Mouse (Mus musculus): Measurements from ENCODE around the gene Grem2. TPM values are rescaled to one million over a fixed set of nuclear protein-coding genes. Genes with fewer than 3 reads are reported as not detected.

Grem2 gene
- total RNA-seq (2023), result not detected

GRCm38 (mm10) chr1:174921298-174921955 is at the start of gene Grem2:
Gene Grem2 (minus strand): TSS chr1:174921819.

Measured in neutrophil, adult 83 days (primary cell).